Mouse (Mus musculus) adrenal gland, postnatal 10 days (tissue): ENCODE results near the gene Srp68. TPM values are rescaled to one million over a fixed set of nuclear protein-coding genes. Genes with fewer than 3 reads are reported as not detected.

ENCODE experiments used
- DNase-seq: peaks from one replicate; pipeline ENCODE4 v3.0.0; 2021; ENCODE audit warnings: mixed read lengths
- total RNA-seq, 2 experiments: library from RNA; stranded (reverse); gene quantifications; 2 replicates each; pipeline ENCODE4 v1.2.3; 2021

Srp68 gene
- total RNA-seq, 2 experiments from 2014 or later = 63.3 to 64.9 TPM

DNA sequence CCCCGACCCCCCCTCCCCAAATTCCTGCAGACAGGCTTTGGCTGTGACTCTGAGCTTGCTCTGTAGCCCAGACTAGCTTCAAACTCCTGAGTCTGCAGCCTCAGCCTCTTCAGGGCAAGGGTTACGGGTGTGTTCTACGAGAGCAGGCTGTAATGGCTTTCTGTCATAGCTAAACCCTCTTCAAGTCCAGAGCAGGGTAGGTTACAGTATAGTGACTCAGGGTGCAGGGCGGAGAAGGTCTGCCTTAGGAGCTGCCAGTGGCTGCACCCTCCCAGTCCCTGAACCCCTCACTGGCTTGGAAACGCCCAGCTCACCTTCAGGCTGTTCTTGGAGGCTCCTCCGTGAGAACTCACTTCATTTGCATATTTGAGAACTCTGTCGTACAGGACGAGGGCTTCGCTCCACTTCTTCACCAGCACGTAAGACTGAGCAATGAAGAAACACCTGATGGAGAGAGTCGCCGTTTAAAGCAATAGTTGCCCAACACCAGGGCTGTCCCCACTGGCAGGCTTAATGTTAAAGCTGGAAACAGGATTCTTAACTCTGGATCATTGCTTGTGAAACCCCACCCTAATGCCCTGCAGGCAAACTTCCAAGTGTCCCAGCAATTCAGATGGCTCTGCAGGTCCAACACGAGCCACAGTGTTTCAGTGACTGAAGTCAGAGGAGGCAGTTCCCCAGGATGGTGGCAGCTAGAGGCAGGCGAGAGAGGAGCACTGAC lies 26.4 kb downstream of the Srp68 start:
- no peak for DNase-seq

DNA sequence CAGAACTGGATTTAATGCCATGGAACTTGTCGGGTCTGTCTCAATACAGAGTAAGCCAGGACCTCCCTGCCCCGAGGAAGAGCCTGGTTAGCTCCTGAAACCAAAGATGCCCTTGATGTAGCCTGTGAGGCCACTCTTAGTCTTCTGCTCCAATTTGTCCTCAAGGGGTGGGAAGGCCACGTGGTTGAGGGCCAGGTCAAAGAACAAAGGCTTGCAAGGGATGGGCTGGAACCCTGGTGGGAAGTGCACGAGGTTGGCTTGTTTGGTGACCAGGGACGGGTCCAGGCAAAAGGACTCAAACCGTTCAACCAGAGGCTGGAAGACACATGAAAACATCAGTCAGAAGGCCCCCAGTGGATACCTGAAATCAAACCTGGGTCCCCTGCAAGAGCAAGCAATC lies 28.4 kb downstream of the Srp68 start:
- no peak for DNase-seq

GRCm38 (mm10) chr11:116244580-116244979 lies 29.4 kb downstream of the Srp68 start:
- no peak for DNase-seq

DNA sequence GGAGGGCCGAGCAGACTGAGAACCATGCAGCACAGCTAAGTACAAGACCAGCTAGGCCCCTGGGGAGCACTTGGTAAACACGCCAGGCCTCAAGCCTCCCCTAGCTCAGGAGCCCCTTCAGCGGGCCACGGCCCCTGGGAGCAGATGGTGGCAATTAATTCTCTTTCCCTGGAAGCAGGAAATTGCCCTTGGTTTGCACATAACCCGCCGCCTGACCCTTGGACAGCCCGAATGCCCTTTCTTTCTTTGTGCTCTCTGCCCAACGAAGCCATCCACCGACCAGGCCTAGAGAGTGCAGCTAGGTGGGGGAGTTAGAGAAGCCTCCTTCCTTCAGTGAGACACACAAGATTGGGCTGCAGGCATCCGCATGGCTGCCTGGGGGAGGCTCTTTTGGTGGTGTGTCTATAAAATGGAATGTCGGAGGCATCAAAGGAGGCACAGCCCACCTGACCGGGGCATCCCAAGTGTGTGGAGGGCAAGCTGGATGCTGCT lies 32.2 kb downstream of the Srp68 start:
- DNase-seq = no peak

- no peak for DNase-seq
These were observed 34.2 kb downstream of the Srp68 start for GRCm38 (mm10) chr11:116239797-116240196.

DNA sequence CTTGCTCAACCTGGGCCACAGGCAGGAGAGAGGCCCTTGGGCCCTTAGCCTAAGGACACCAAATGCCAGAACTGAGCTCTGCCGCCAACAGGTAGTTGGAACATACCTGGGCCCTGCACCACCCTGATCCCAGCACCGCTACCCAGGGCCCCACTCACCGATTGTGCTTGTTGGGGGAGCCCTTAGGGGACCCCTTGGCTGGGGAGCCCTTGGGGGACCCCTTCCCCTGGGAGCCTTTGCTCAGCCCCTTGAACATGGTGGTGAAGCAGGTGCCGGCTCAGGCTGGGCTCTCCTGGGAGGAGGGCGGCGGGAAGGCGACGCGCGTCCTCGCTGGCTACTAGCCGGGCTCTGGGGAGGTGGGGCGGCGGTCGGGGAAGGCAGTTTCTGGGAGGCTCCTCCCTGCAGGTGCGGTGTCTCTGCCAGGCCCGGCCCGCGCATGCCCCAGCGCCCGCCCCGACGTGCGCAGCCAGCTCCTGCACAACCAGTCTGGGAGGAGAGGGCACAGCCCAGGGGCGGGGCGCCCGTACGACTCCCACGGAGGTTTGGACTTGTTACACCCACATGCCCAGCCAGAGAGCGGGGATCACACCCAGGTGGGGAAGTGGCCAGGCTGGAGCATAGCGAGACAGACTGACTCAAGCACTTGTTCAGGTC lies 36.1 kb downstream of the Srp68 start, which contains the start of gene Evpl:
Gene Evpl, minus strand, starts transcription at position 336 of the 654 bp plus-strand sequence.
- peak; percentile 74 for DNase-seq

- DNase-seq = no peak
These were observed 39.1 kb downstream of the Srp68 start for GRCm38 (mm10) chr11:116234901-116235300.

GRCm38 (mm10) chr11:116232427-116232826 lies 41.6 kb downstream of the Srp68 start:
- no peak for DNase-seq

GRCm38 (mm10) chr11:116228699-116229098 lies 45.3 kb downstream of the Srp68 start:
- DNase-seq = no peak

DNA sequence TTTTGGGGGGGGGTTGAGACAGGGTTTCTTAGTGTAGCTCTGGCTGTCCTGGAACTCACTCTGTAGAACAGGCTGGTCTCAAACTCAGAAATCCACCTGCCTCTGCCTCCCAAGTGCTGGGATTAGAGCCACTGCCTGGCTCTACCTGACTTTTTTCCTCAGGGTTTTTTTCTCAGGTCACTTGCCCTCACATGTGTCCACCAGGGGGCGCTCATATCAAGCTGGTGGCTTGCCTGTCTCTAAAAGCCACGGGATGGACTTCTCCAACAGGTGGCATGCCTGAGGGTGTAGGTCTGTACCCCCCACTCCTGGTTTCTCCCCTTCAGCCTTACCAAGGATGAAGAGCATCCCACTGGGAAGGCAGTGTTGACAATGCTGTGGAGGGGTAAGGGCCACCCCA lies 47.6 kb downstream of the Srp68 start:
- peak; percentile 93 for DNase-seq

DNA sequence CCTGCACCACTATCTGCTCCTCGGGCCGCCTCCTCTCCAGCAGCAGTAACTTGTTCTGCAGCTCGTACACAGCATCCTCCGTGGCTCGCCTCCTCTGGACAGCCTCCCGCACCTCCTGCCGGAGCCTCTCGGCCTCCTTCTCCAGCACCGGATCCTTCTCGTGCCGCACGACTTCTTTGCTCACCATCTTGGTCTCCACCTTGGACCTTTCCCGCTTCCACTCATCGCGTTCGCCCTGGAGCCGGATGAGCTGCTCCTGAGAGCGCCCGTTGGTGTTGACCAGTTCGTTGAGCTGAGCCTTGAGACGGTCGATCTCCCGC lies 51.3 kb downstream of the Srp68 start:
- no peak for DNase-seq

- DNase-seq = peak; percentile 43
These were observed 51.9 kb downstream of the Srp68 start for GRCm38 (mm10) chr11:116221931-116222739.

DNA sequence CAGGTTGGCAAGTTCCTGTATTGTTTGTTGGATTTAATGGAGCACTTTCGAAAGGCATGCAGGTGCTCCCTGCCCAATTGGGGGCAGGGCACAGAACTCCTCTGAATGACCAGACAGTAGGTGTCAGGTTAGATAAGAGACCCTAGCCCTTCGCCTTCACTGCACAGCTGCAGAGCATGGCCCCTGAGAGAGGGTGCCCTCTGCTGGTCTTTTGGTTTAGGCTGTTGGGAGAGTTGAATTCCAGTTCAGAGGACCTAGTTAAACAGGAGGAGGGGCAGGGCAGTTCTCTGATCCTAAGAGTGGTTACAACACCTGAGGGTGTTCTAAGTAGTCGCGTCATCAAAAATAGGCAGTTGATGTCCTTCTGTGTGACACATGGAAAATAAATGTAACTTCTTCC lies 54.1 kb downstream of the Srp68 start:
- DNase-seq = peak; percentile 87

DNA sequence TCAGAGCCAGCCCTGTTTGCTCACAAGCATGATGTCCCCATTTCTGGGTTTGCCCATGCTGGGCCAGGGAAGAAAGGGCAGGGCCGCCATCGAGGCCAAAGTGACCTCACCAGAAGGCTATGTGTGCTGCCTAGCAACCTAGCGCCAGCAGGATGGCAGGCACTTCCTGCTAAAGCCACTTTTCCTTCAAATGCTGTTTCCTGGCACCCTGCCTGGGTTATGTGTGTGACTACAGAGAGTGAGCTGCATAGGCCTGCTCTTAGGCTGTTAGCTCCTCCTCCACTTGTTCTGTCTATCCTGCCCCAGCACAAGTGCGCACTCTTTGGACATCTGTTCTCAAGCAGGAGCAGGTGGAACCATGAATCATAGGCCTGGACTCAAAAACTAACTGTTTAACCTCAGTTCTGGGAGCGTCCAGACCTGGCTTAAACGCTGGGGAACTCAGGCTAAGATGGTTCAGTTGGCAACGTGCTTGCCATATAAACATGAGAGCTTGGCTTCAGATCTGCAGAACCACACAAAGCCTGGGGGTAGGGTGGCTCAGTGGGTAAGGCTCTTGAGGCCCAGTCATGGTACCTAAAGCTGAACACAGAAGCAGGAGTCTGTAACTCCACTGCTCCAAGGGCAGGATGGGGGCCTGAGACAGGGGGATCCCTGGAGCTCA lies 55.1 kb downstream of the Srp68 start:
- DNase-seq = peak; percentile 96

- DNase-seq = peak; percentile 70
These were observed 55.8 kb downstream of the Srp68 start for GRCm38 (mm10) chr11:116218263-116218662.

DNA sequence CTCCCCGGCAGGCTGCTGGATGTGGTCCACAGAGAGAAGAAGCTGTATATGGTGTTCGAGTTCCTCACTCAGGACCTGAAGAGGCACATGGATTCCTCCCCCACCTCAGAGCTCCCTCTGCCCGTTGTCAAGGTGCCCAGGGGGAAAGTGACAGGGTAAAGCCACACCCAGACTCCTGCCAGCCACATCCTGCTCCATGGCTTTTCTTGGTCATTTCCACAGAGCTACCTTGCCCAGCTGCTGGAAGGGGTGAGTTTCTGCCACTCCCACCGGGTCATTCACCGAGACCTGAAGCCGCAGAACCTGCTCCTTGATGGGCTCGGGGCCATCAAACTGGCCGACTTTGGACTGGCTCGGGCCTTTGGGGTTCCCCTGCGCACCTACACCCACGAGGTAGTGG lies 57.5 kb downstream of the Srp68 start:
- no peak for DNase-seq

GRCm38 (mm10) chr11:116215991-116216390 lies 58.0 kb downstream of the Srp68 start:
- DNase-seq = no peak

- peak; percentile 42 for DNase-seq
These were observed 58.8 kb downstream of the Srp68 start for GRCm38 (mm10) chr11:116215181-116215580.

- DNase-seq = no peak
These were observed 60.0 kb downstream of the Srp68 start for GRCm38 (mm10) chr11:116213877-116214510.

GRCm38 (mm10) chr11:116212847-116213246 lies 61.2 kb downstream of the Srp68 start:
- no peak for DNase-seq

- no peak for DNase-seq
These were observed 63.3 kb downstream of the Srp68 start for GRCm38 (mm10) chr11:116210696-116211095.

DNA sequence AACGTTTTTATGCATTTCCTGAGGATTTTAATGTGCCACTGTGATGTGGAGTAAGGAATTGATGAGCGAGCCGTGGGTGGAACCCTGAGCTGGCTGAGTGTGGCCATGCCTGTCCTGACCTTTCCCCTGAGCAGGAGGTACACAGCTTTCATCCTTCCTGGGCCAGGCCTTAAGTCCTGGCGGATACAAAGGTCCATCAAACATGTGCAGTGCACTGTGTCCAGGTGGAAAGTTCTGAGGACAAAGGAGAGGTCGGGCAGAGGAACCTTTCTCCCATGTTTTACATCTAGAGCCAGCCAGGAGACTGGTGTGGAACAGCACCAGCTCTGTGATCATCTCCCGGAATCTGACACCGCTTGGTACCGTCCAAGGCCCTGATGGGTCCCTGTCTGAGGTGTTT lies 64.8 kb downstream of the Srp68 start:
- DNase-seq = no peak
